In genomic region chr8:26831148-26831547, GRCm38 (mm10) we compare ENCODE assay signal across 12 mouse cellular contexts.
DNase-seq lines count a peak whose midpoint lies in the region; ATAC-seq and TF ChIP-seq lines count a peak whose summit lies in the region.
"Had no signal": no experiment of that assay in that cellular context is flagged by ENCODE, and none has a peak within 500 bp of the region (broad histone marks: within the 10 kb centered on the region; RNA-seq: fewer than 3 reads in every experiment).

No protein-coding gene starts in this region.

- peak; percentile 21; the same call in 1 of the 2 replicates for ATAC-seq in megakaryocyte, adult 5-6 weeks (ENCODE audit: poor library complexity, severe bottlenecking)

- peak; percentile 26 for TF ChIP-seq CTCF in left cerebral cortex, adult 2 months (IDR thresholded peaks at IDR 0.05)

- intact Hi-C loops in left cerebral cortex, adult 2 months (cut with DNase I): no loop called here
- intact Hi-C loops in left cerebral cortex, postnatal 14 days (cut with DNase I): no loop called here

- H3K27ac ChIP-seq in left cerebral cortex, adult 2 months: no peak overlapping the region

- peak; percentile 62 for DNase-seq in embryo, embryonic 11 days
- DNase-seq in embryo, embryonic 10 days (ENCODE audit: low spot score): no peak
- no peak for DNase-seq in left cerebral cortex, adult 2 months (ENCODE audit: extremely low spot score in 1 of 2, low spot score in 2 of 2)
- no peak for DNase-seq in left cerebral cortex, postnatal 14 days (ENCODE audit: low spot score in 2 of 2)
- DNase-seq in ES-CJ7 (ENCODE audit: low read depth, low spot score): peak; percentile 29
- DNase-seq in c-Kit-positive CD71-positive TER-119-positive erythroid progenitor cells, embryonic 14.5 days (ENCODE audit: low spot score): no peak
- DNase-seq in frontal cortex, adult 2 months (ENCODE audit: extremely low spot score in 1 of 2, low spot score in 1 of 2): no peak
- DNase-seq: adrenal gland, adult 8-10 months; cerebellum, adult 11 months; gastrocnemius, postnatal 36 days; thymus, postnatal 14 days had no signal

- H3K4me3 ChIP-seq in left cerebral cortex, adult 2 months: no peak overlapping the region

Comparison
In these comparisons a context has a peak if more than half of its experiments do, and no peak if none do; other contexts are left out.
1. DNase-seq: peak in embryo, embryonic 11 days (single experiment) and ES-CJ7 (single experiment); none in embryo, embryonic 10 days (single experiment), left cerebral cortex, adult 2 months (0 of 2), left cerebral cortex, postnatal 14 days (0 of 2), c-Kit-positive CD71-positive TER-119-positive erythroid progenitor cells, embryonic 14.5 days (single experiment) and frontal cortex, adult 2 months (0 of 2).